Mouse (Mus musculus) brain, embryonic 18.5 days (tissue): Measurements from ENCODE around the gene Snrnp48.

ENCODE experiments used
- DNase-seq: peaks from one replicate; pipeline ENCODE4 v3.0.0-alpha.2; 2012; ENCODE audit warnings: low read depth, low spot score

Gene Snrnp48

GRCm38 (mm10) chr13:38269055-38269692, 64.4 kb downstream of the Snrnp48 start:
- DNase-seq, result no peak

GRCm38 (mm10) chr13:38272624-38273023, 67.9 kb downstream of the Snrnp48 start:
- DNase-seq, result no peak
